Mouse (Mus musculus): ENCODE data around the gene Zfp598. TPM values are rescaled to one million over a fixed set of nuclear protein-coding genes. Genes with fewer than 3 reads are reported as not detected.

Gene Zfp598
- 73.8 and 74.1 TPM in 2 replicates for polyA plus RNA-seq (2012; rRNA removed)

DNA sequence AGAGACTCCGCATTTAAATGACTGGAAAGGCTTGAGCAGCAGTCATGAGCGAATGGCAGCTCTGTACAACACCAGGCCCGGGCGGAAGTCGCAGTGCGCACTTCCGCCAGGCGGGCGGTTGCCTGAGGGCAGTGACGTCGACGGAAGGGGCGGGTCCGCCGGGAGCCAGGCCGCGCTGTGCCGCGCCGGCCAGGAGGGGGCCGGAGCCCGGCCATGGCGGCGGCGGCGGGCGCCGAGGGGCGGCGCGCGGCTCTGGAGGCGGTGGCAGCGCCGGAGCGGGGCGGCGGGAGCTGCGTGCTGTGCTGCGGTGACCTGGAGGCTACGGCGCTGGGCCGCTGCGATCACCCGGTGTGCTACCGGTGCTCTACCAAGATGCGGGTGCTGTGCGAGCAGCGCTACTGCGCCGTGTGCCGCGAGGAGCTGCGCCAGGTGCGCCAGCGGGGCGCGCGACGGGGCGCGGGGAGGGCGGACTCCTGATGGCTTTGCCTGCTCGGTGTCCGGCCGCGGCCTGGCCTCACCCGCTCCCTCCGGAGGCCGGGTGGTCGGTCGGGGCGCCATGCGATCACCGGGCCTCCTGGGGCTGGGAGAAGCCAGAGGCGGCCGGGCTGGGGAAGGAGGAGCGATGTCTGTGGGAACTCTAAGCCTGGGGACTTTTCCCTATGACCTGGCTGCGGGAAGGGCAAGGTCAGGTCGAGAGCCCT lies at the start of gene Zfp598:
Gene Zfp598, plus strand, starts transcription at position 143 of the 701 bp plus-strand sequence.

DNA sequence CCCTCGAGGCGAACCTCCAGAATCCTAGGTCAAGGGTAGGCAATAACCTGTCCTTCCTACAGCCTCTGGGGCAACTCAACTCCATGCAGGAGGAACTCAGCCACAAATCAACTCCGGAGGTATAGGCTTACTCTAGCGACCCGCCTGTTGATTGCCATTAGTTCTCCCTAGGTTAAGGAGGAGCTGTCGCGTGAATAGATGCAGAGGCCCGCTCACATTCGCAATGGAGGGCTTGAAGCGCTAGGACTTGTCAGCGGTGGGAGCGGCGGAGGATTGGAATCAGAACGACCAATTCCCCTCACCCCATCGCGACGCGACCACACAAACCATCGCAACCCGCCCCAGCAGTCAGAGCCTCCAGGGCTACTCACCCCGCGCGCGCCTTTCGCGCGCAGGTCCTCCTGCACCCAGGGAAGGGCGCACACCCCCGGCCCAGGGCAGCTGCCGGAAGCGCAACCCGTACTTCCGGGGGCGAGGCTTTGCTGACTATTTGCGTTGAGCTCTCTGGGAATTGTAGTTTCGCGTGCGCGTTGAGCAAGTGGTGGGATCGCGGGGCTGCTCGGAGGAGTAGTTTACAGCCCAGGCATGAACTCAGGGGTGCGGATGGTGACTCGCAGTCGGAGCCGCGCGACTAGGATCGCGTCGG lies 37.2 kb upstream of the Zfp598 start, which contains the start of the genes Tsc2 and Nthl1:
Gene Tsc2, minus strand, starts transcription at position 464 of the 646 bp plus-strand sequence.
Gene Nthl1, plus strand, starts transcription at position 514 of the 646 bp plus-strand sequence.

DNA sequence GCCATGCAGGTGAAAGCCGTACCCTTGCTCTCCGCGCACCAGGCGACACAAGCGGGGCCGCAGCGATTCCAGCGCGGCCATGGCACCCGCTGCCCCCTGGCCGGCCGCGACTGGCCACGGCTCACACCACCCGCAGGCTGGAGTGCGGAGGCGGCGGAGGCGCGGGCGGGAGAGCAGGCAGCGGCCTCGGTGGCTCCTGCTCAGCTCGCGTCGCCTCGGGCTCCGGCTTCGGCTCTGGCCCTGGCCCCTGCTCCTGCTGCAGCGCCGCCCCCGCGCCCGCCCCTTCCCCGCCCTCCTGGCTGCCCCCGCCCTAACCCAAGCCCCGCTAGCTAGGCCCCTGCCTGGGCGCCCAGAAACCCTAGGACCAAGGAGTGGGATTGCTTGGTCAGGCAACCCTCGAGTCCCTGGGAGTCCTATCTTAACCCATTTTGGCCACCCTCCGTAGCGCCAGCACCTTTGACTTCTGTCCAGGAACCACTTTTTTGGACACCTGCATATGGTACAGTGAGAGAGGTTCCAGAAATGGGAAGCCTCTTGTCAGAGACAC lies 19.3 kb upstream of the Zfp598 start, which contains the start of gene Slc9a3r2:
Gene Slc9a3r2, minus strand, starts transcription at position 258 of the 547 bp plus-strand sequence.

DNA sequence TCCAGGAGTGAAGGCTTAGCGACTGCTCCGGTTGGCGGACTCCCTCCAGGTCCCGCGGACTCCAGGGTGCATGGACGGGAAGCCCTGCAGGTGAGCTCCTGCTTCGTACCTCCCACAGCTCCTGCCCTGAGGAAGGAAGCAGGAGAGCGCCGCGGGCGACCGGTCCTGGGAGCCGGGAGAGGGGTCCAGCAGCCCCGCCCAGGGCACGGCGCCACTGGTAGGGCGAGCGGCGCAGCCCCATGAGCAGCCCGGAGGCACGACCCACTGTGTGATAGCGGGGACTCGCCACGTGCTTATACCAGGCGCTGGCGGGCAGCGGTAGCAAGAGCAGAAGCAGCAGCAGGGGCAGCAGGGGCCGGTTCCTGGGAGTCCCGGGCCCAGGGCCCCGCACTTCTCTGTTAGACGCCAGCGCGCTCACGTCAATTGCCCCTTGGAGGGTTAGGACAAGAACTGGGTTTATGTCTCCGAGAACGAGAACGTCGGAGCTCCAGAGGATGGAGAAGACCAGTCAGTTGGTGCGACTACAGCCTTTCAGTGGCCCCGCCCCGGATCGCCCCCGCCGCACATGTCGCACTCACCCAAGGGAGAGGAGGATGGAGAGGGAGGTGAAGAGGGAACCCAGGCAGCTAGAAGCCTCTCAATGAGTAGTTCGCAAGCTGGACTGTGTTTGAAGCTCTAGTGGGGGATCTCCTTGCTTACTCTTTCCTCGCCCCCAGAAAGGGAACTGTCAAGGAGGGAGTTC lies 11.3 kb upstream of the Zfp598 start, which contains the start of gene Npw:
Gene Npw, minus strand, starts transcription at position 441 of the 742 bp plus-strand sequence.

DNA sequence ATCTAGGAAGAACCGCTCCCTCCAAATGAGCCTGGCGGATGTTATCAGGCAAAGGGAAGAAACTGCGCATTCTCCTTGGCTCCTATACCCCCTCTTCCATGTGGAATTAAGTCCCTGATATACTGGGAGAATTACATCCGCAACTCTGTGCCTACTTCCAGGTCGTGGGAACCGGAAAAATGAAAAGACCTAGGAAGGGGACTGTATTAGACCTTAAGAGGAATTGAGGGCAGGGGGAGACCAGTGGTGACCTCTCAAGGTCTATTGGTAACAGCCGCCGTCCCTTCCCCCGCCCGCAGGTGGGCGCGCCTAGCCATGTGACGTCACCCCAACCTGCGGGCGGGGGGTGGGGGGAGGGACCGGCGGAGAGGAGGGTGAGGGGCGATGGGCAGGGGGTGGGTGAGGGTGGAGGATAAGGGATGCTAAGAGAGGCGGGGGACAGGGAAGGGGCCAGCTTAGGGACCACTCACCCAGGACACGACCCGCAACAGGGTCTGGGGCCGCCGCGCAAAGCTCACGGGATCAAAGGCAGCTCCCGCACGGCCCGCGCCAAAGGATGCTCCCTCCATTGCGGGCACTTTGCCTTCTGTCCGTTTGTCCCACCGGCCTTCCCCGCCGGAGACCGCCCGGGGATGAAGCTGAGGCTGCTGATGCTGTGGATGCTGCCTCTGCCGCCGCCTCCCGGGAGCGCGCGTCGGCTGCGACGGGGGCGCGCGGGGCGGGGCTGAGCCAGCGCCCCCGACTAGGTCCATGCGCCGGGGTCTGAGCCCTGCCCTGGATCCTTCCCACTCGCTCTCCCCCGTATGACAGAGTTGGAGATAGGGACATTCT lies 20.0 kb downstream of the Zfp598 start, which contains the start of gene Syngr3:
Gene Syngr3, minus strand, starts transcription at position 705 of the 831 bp plus-strand sequence.

DNA sequence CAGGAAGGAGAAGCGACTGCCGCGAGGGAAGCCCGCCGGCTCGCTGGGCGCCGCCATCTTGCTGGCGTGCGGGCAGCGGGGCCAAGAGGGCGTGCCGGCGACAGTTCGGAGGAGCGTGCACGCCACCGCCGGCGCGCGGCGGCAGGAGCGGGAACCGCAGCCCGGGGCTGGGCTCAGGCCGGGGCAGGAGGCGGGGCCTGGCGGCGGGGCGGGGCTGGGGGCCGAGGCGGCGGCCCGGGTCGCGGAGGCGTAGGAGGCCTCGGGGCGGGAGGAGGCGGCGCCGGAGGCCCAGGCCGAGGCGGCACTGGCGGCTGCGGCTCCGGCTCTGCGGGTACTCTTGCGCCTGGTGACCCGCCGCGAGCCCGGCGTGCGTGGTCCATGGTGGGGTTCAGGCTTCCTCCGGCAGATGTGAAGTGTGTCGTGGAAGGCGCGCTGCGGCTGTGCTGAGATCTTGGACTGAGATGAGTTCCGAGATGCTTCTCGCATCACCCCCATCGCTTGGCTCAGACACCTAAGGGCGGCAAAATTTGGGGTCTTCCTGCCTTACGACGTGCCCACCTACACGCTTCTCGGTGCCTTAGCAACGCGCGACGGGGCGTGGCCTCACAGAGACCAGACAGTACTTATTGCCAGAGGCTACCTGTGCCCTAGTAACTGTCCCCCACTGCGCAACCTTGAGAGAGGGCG lies 26.7 kb downstream of the Zfp598 start, which contains the start of the genes Gfer and Noxo1:
Gene Gfer, minus strand, starts transcription at position 146 of the 687 bp plus-strand sequence.
Gene Noxo1, plus strand, starts transcription at position 224 of the 687 bp plus-strand sequence.

DNA sequence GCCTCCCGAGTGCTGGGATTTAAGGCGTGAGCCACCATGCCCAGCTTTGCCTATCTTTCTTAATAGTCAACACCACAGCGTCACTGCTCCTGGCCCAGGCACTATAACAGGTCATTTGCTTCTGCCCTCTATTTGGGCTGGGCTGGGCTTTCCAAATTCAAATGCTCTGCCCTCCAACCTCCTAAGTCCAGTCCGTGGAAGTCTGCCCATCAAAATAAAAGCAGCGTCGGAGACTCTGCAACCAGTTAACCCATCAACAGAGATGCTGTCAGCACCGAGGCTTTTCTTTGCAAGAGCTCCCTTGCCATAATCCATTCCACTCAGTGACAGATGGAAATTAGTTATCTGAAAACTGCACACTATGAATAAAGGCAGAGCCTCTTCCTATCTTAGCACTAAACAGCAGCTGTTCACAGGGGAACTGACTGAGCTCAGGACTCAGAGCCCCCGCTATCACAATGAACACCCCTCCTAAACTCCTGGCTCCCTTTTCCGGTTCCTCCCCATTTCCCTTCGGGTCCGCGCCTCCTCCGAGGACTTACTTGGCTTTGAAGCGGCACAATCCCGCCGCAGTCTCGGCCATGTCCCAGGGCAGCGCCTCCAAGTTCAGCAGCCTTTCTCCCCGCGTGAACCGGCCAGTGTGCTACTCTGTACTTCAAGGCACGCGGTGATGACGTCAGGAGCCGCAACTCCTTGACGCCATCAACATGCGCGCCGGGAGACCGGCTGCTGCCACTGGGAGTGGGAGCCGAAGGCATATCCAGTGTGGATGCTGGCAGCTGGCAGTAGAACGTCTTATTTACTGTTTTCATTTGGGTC lies 37.7 kb downstream of the Zfp598 start, which contains the start of gene Tbl3:
Gene Tbl3, minus strand, starts transcription at position 679 of the 819 bp plus-strand sequence.

DNA sequence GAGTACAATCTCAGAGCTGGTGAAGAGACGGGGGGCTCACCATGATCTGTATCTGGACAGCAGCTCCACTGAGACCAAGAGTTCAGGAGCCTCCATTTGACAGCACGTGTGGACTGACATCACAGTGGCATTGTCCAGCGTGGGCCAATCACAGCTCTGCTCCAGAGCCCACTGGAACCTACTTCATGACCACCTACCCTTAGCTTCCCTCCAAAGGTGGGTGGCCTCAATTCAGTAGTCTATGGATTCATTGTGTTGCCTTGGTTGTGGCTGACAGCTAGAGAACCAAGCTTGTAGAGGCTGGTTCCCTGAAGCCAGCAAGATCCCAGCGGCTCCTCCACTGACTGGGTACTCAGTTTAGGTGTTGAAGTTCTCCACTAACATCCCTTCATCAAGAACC lies 48.5 kb downstream of the Zfp598 start, which contains the start of the genes Rnf151 and Rps2:
Gene Rnf151, minus strand, starts transcription at position 121 of the 400 bp plus-strand sequence.
Gene Rps2, plus strand, starts transcription at position 174 of the 400 bp plus-strand sequence.

DNA sequence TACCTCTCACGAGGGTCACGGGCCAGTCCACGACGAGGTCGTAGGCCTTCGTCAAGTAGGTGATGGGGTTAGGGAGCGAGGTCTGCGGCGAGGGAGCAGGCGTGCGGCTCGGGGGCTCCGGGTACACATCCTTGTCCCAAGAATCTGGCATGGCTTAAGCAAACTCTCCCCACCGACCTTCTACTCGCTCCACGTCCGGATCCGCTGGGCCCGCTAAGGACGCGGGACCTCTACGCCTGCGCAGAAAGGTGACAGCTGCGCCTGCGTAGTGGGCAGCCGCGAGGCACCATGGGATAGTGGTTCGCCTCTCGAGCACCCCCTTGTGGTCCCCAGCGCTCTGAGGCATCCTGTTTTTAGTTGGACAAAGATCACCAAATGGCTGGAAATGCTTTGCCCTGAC lies 54.7 kb downstream of the Zfp598 start, which contains the start of gene Ndufb10:
Gene Ndufb10, minus strand, starts transcription at position 295 of the 400 bp plus-strand sequence.

DNA sequence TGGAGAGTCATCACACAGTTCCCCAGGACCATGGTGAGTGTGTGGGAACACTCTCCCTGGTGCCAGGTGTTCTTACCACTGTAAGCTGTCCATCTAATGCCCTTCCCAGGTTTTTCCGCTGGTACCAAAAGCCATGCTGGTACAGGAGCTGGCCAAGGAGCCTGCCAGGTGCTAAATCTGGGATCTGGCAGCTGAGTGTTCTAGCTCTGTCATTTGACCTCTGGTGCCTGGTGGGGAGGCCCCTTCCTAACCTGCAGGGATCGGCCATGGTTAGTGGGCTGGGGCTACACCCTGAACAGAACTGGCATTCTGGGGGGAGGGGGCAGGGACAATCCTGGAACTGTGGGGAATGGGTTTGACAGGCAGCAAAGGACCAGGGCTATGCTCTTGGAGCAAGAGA lies 58.1 kb downstream of the Zfp598 start, which contains the start of gene Rpl3l:
Gene Rpl3l, plus strand, starts transcription at position 203 of the 400 bp plus-strand sequence.

Other genes with a start within 250 kb of the Zfp598 start
- gene Eci1, start 243.0 kb upstream of the Zfp598 start, polyA plus RNA-seq (2012; rRNA removed), result 21.5 and 23.7 TPM in 2 replicates
- gene Dnase1l2, start 226.6 kb upstream of the Zfp598 start, polyA plus RNA-seq (2012; rRNA removed), result 31.0 and 36.4 TPM in 2 replicates
- gene E4f1, start 199.4 kb upstream of the Zfp598 start, polyA plus RNA-seq (2012; rRNA removed), result 80.4 and 89.3 TPM in 2 replicates
- gene Pgp, start 199.3 kb upstream of the Zfp598 start, polyA plus RNA-seq (2012; rRNA removed), result 51.9 and 56.2 TPM in 2 replicates
- gene Bricd5, start 195.8 kb upstream of the Zfp598 start, polyA plus RNA-seq (2012; rRNA removed), result 0.67 and 1.4 TPM in 2 replicates
- gene Mlst8, start 190.6 kb upstream of the Zfp598 start, polyA plus RNA-seq (2012; rRNA removed), result 40.6 TPM in 2 replicates
- 109 and 125 TPM in 2 replicates for gene Caskin1, start 181.1 kb upstream of the Zfp598 start, polyA plus RNA-seq (2012; rRNA removed)
- gene Traf7, start 141.7 kb upstream of the Zfp598 start, polyA plus RNA-seq (2012; rRNA removed), result 317 and 344 TPM in 2 replicates
- 14.9 and 17.8 TPM in 2 replicates for gene Rab26, start 135.5 kb upstream of the Zfp598 start, polyA plus RNA-seq (2012; rRNA removed)
- 72.1 and 73.5 TPM in 2 replicates for gene Pkd1, start 119.9 kb upstream of the Zfp598 start, polyA plus RNA-seq (2012; rRNA removed)
- 152 and 155 TPM in 2 replicates for gene Tsc2, start 37.1 kb upstream of the Zfp598 start, polyA plus RNA-seq (2012; rRNA removed)
- gene Nthl1, start 37.0 kb upstream of the Zfp598 start, polyA plus RNA-seq (2012; rRNA removed), result 13.9 and 14.3 TPM in 2 replicates
- gene Slc9a3r2, start 19.4 kb upstream of the Zfp598 start, polyA plus RNA-seq (2012; rRNA removed), result 48.9 and 51.1 TPM in 2 replicates
- 0.31 and 0.40 TPM in 2 replicates for gene Npw, start 11.2 kb upstream of the Zfp598 start, polyA plus RNA-seq (2012; rRNA removed)
- 153 and 170 TPM in 2 replicates for gene Syngr3, start 20.3 kb downstream of the Zfp598 start, polyA plus RNA-seq (2012; rRNA removed)
- gene Gfer, start 26.5 kb downstream of the Zfp598 start, polyA plus RNA-seq (2012; rRNA removed), result 28.7 and 30.4 TPM in 2 replicates
- 7.4 and 8.2 TPM in 2 replicates for gene Noxo1, start 26.5 kb downstream of the Zfp598 start, polyA plus RNA-seq (2012; rRNA removed)
- gene Tbl3, start 38.0 kb downstream of the Zfp598 start, polyA plus RNA-seq (2012; rRNA removed), result 63.2 and 66.6 TPM in 2 replicates
- gene Rnf151, start 48.4 kb downstream of the Zfp598 start, polyA plus RNA-seq (2012; rRNA removed), result 0.28 TPM in 2 replicates
- gene Rps2, start 48.4 kb downstream of the Zfp598 start, polyA plus RNA-seq (2012; rRNA removed), result 1,636 and 1,660 TPM in 2 replicates
- gene Ndufb10, start 54.8 kb downstream of the Zfp598 start, polyA plus RNA-seq (2012; rRNA removed), result 265 and 272 TPM in 2 replicates
- gene Rpl3l, start 58.1 kb downstream of the Zfp598 start, polyA plus RNA-seq (2012; rRNA removed), result 0.08 and 0.35 TPM in 2 replicates
- 36.6 and 37.8 TPM in 2 replicates for gene Msrb1, start 67.0 kb downstream of the Zfp598 start, polyA plus RNA-seq (2012; rRNA removed)
- 0.18 and 0.32 TPM in 2 replicates for gene Hs3st6, start 83.3 kb downstream of the Zfp598 start, polyA plus RNA-seq (2012; rRNA removed)
- gene Meiob, start 134.6 kb downstream of the Zfp598 start, polyA plus RNA-seq (2012; rRNA removed), result not detected in 2 replicates
- 53.3 and 54.8 TPM in 2 replicates for gene Hagh, start 170.5 kb downstream of the Zfp598 start, polyA plus RNA-seq (2012; rRNA removed)
- gene Fahd1, start 180.7 kb downstream of the Zfp598 start, polyA plus RNA-seq (2012; rRNA removed), result 17.5 and 18.2 TPM in 2 replicates
- gene Igfals, start 196.3 kb downstream of the Zfp598 start, polyA plus RNA-seq (2012; rRNA removed), result 0.04 TPM in 2 replicates
- 24.0 and 25.9 TPM in 2 replicates for gene Nubp2, start 216.7 kb downstream of the Zfp598 start, polyA plus RNA-seq (2012; rRNA removed)
- gene Spsb3, start 217.0 kb downstream of the Zfp598 start, polyA plus RNA-seq (2012; rRNA removed), result 86.4 and 94.7 TPM in 2 replicates
- 33.9 and 36.5 TPM in 2 replicates for gene Eme2, start 225.4 kb downstream of the Zfp598 start, polyA plus RNA-seq (2012; rRNA removed)
- 97.2 and 101 TPM in 2 replicates for gene Mrps34, start 225.4 kb downstream of the Zfp598 start, polyA plus RNA-seq (2012; rRNA removed)
- gene Nme3, start 226.8 kb downstream of the Zfp598 start, polyA plus RNA-seq (2012; rRNA removed), result 78.7 and 90.5 TPM in 2 replicates

Measured in central nervous system, embryonic 18 days (tissue).